Mouse (Mus musculus) left cerebral cortex, adult 2 months (tissue): ENCODE data around the gene Galnt14. TPM values are rescaled to one million over a fixed set of nuclear protein-coding genes. Genes with fewer than 3 reads are reported as not detected.

Source experiments
- DNase-seq, 2 experiments: peaks; one replicate each; pipeline ENCODE4 v3.0.0; 2021 to 2022; ENCODE audit warnings: low spot score in 2 of 2, mixed read lengths in 1 of 2; ENCODE audit errors: extremely low spot score in 1 of 2
- H3K27ac ChIP-seq: fragments of 200-600 bp; 2 replicates; pipeline ENCODE4 v1.8.1; 2022
- H3K4me3 ChIP-seq: fragments of 200-600 bp; 2 replicates; pipeline ENCODE4 v1.8.1; 2022
- CTCF ChIP-seq: fragments of 200-600 bp; IDR thresholded peaks from 2 replicates; pipeline ENCODE4 v1.8.1; 2022; ENCODE audit warnings: antibody characterized with exemption, mild to moderate bottlenecking, moderate library complexity
- intact Hi-C: fragments of 180-260 bp; cut with DNase I; formaldehyde crosslinking; loops from one replicate; pipeline ENCODE4 v1.15.1; 2025
- long read RNA-seq, 2 experiments: library from polyadenylated mRNA; stranded (forward); transcript quantifications; one replicate each; pipeline ENCODE4 v2.0.0; 2021; ENCODE audit warnings: borderline mapping rate in 2 of 2
- total RNA-seq, 2 experiments: library from RNA; stranded (reverse); gene quantifications; 2 replicates each; pipeline ENCODE4 v1.2.3; 2021

Galnt14 gene
- total RNA-seq, result 10 to 100 TPM; 20.0 to 22.5 TPM
- long read RNA-seq, experiment 1, transcript Galnt14-201 (15 exons, 2,990 nt), result major isoform, 16 of 22 reads
- long read RNA-seq, experiment 1, partial matches to known transcripts, result 0 of 22 reads
- long read RNA-seq, experiment 1, other reads (novel, unspliced or antisense), result 4 of 22 reads
- long read RNA-seq, experiment 2, transcript Galnt14-201 (15 exons, 2,990 nt), result major isoform, 10 of 10 reads
- long read RNA-seq, experiment 2, partial matches to known transcripts, result 0 of 10 reads
- long read RNA-seq, experiment 2, other reads (novel, unspliced or antisense), result 0 of 10 reads

DNA sequence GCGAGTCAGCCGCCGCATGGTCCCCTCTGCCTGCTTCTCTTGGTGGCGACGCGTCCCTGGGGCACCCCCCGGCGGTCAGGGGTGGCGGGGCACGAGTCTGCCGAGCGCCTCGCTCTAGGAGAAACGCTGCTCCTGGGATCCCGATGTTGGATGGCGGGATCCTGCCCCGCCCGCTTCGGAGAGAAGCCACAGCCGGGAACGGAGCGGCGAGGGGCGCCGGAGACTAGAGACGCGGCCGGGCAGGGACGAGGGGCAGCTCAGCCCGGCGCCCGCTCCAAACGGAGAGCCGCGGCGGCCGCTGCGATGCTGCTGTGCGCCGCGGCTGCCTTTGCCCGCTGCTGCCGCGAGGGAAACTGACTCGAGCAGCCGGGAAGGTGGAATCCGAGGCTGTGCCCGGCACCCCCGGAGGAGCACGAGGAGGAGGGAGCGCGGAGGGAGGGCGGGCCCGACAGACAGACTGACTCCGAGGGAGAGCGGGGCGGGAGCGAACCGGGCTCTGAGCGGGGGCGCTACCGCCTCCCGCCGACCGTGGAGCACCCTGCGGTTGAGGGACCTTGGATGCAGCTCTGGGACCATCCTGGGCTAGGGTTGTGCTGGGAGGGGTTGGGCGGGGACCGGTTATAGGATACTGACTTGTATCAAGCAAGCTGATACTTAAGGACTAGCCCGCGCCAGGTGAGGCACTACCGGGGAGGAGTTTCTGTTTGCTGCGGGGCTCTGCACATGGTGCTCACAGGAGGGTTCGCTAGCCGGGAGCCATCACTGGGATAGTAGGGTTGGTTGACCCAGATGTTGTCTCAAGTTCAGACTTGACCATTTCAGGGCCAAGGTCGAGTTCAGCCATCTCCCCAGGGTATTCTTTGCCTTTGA is at the start of gene Galnt14:
Galnt14 (minus strand) TSS at position 412 of the 870 bp plus-strand sequence.
- DNase-seq, result peak; percentile 65 to 68
- Histone ChIP-seq H3K4me3 (peak within 1 kb of the TSS; percentile 65), H3K27ac (peak within 1 kb of the TSS; percentile 82)
- peak; percentile 54 for TF ChIP-seq CTCF
- intact Hi-C loops, result loop anchor here (5.0 kb wide), 2 partner anchors 318 to 738 kb away; no protein-coding TSS in a partner anchor

DNA sequence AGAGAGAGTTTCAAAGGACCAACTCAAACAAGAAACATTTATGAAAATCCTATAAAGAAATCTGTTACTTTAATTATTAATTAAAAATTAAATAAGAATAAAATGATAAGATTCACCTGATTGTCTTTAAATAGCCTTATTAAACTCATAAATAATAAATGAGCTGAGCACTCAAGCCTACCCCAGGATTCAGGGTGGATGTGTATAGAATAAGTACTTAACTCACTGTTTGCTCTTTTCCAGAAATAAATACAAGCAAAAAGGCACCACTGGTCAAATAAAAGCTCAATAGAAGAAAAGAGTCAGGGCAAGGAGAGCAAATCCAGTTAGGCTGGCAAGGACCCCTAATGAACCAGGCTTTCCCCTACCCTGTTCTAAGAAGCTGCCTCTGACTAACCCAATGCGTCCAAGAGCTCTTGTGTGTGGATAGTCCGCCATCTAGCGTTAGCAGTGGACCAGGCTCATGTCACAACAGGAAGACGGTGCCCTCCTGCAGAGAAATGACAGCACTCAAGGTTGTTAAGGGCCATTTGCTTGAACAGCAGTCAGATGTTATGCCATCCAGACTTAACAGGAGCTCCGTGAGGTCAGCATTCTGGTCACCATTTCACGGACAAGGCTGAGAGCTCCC is 33.5 kb upstream of the Galnt14 start:
- Histone ChIP-seq H3K27ac (no peak overlapping the region), H3K4me3 (no peak overlapping the region)
- intact Hi-C loops, result loop anchor here (1.0 to 10.0 kb wide), 3 partner anchors 139 to 849 kb away; no protein-coding TSS in a partner anchor
- TF ChIP-seq CTCF, result peak; percentile 91
- DNase-seq, result peak; percentile 77 to 84

- Histone ChIP-seq H3K4me3 (no peak overlapping the region), H3K27ac (no peak overlapping the region)
- intact Hi-C loops, result no loop called here
- DNase-seq, result no peak
- TF ChIP-seq CTCF, result peak; percentile 51
Observed at GRCm38 (mm10) chr17:73723885-73724682, 13.8 kb upstream of the Galnt14 start.

GRCm38 (mm10) chr17:73719021-73719748 is 8.9 kb upstream of the Galnt14 start:
- DNase-seq, result no peak
- no peak overlapping the region for H3K27ac ChIP-seq
- intact Hi-C loops, result no loop called here
- TF ChIP-seq CTCF, result no peak
- no peak overlapping the region for H3K4me3 ChIP-seq

GRCm38 (mm10) chr17:73716684-73717083 is 6.4 kb upstream of the Galnt14 start:
- no peak for TF ChIP-seq CTCF
- no peak overlapping the region for H3K27ac ChIP-seq
- intact Hi-C loops, result no loop called here
- no peak overlapping the region for H3K4me3 ChIP-seq
- no peak for DNase-seq

DNA sequence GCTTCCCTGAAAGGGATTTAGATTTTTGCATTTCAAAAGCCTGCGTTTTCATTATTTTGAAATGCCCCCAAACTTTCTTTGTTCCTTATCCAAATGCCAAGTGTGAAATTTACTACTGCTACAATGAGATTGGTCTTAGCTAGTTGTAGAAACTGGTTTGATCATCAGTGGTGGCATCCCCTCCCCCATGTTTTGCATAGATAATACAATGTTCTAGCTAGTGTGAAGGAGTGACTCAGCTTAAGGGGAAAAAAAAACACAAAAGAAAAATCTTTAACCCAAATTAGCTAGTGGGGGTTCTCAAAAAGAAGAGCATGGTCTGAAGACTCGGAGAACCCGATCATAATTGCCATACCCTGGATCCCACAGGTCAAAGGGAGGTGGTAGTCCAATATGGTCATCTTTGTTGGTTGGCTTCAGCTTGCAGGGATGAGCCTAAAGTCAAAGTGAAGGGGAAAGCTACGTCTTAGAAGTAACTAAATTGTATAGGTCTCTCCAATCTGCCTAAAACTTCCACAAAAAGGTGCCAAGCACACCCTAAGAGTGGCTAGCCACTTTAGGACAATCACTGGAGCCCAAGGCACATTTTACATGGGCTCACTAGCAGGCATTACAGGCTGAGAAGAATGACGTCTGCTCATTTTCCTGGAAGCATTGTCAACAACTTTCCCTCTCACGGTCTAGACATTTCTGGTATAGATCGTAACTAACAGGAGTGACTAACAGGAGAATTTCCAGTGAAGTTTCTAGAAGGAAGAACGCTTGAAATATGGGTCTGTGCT is 4.4 kb upstream of the Galnt14 start:
- no peak overlapping the region for H3K27ac ChIP-seq
- no peak overlapping the region for H3K4me3 ChIP-seq
- intact Hi-C loops, result loop anchor here (5.0 kb wide), 2 partner anchors 322 to 742 kb away; no protein-coding TSS in a partner anchor
- no peak for DNase-seq
- TF ChIP-seq CTCF, result no peak

DNA sequence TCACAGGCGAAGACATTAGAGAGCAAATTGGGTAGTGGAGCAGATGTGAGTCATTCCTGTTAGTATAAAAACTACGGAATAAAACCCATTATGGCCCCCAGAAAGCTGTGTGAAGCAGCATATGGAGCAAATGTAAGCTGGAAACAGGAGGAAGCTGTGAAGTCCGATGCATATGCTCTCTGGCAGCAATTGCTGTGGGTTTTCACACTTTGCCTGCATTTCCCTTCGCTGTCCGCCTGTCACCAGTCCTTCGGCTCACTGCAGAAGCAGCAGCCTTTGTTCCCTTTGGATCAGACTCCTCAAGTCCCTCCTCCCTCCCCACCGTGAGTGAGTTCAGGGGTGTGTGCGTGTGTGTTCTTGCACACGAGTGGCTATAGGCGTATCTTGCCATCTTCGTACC is 3.1 kb upstream of the Galnt14 start:
- no peak for TF ChIP-seq CTCF
- peak; percentile 32 to 64 for DNase-seq
- Histone ChIP-seq H3K4me3 (no peak overlapping the region), H3K27ac (no peak overlapping the region)
- intact Hi-C loops, result loop anchor here (1.0 to 5.0 kb wide), 5 partner anchors 117 to 896 kb away; no protein-coding TSS in a partner anchor

DNA sequence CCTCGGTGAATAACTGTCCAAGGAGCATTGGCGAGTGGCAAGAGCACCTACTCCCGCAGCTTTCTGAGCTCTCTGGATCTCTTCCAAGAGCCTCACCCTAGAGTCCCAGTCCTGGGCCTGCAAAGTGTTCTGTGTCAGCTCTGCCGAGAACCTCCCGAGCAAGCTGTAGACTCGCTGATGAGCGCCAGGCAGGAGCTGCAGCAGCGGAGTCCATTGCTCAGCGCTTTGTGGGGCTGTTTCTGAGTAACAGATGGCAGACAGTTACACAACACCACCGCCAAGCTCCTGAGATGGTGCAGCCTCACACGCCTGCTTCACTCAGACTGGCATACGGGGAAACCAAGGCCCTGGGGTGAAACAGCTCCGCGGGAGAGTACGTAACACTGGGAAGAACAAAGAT is 1.7 kb upstream of the Galnt14 start:
- DNase-seq, result peak; percentile 60 to 67
- Histone ChIP-seq H3K4me3 (no peak overlapping the region), H3K27ac (peak overlapping the region; percentile 69)
- no peak for TF ChIP-seq CTCF
- intact Hi-C loops, result loop anchor here (1.0 to 5.0 kb wide), 5 partner anchors 119 to 740 kb away; no protein-coding TSS in a partner anchor

GRCm38 (mm10) chr17:73709131-73710041 is 867 bp downstream of the Galnt14 start:
- peak overlapping the region; percentile 65 for H3K4me3 ChIP-seq
- H3K27ac ChIP-seq, result peak overlapping the region; percentile 82
- intact Hi-C loops, result loop anchor here (5.0 kb wide), 2 partner anchors 317 to 737 kb away; no protein-coding TSS in a partner anchor
- TF ChIP-seq CTCF, result no peak
- DNase-seq, result peak; percentile 45 to 56
